Mouse (Mus musculus) urinary bladder, adult 18-20 months (tissue): ENCODE data around the gene Fam166b.

Experiments
- DNase-seq, 2 experiments: peaks; one replicate each; pipeline ENCODE4 v3.0.0; 2022; ENCODE audit warnings: low spot score in 2 of 2, mixed read lengths in 2 of 2

Gene Fam166b

GRCm38 (mm10) chr4:43380951-43381350 lies 48.0 kb downstream of the Fam166b start:
- no peak for DNase-seq

GRCm38 (mm10) chr4:43379601-43380000 lies 49.3 kb downstream of the Fam166b start:
- no peak for DNase-seq
